Mouse (Mus musculus) Patski (cell line): Measurements from ENCODE around the gene Camsap3. TPM values are rescaled to one million over a fixed set of nuclear protein-coding genes. Genes with fewer than 3 reads are reported as not detected.

Experiments used
- ATAC-seq: fragments of 100-300 bp; one replicate; pipeline ENCODE4 v1.8.0; 2021
- CTCF ChIA-PET: fragments of 350-600 bp; sonication (Branson Sonifier 250); formaldehyde crosslinking; loops from one replicate; lab custom pipeline; 2022; ENCODE audit warnings: inconsistent platforms; lab: Charles Lee
- POLR2A ChIA-PET: fragments of 350-600 bp; sonication (Branson Sonifier 250); formaldehyde crosslinking; loops from one replicate; lab custom pipeline; 2022; ENCODE audit warnings: antibody characterized with exemption, inconsistent platforms; lab: Charles Lee
- DNase-seq: peaks from one replicate; pipeline ENCODE4 v3.0.0-alpha.2; 2011; ENCODE audit warnings: low read depth, low spot score
- H3K27me3 ChIP-seq: fragments of 371-371 bp; one replicate; pipeline ENCODE4 v1.5.1; 2021
- CTCF ChIP-seq: fragments of 100-300 bp; IDR thresholded peaks from one replicate; pipeline ENCODE4 v1.5.1; 2021
- in situ Hi-C: fragments of 300-500 bp; cut with MboI; formaldehyde crosslinking; loops from 3 replicates; pipeline ENCODE4 v1.11.1; 2018; ENCODE audit warnings: low pct_unique_long_range_greater_than_20kb, mixed read lengths
- polyA plus RNA-seq: library from polyadenylated mRNA; unstranded; gene quantifications from one replicate; pipeline ENCODE4 v1.2.3, GENCODE M21; 2021

Camsap3 gene
- polyA plus RNA-seq, 1 experiment from 2014 or later, result 18.5 TPM

GRCm38 (mm10) chr8:3654726-3655508, 67.8 kb downstream of the Camsap3 start:
- no peak for TF ChIP-seq CTCF
- no peak for ATAC-seq

GRCm38 (mm10) chr8:3655526-3655925, 68.4 kb downstream of the Camsap3 start, which contains the start of gene Retn:
TSS of gene Retn (plus strand) at chr8:3655770.
- ATAC-seq (no peak), DNase-seq (no peak)
- in situ Hi-C loops, result no loop called here
- TF ChIP-seq CTCF, result no peak
- H3K27me3 ChIP-seq, result no peaks in the 10 kb centered on the region
- ChIA-PET CTCF (interaction anchor here (1.3 to 3.2 kb wide), 6 partner anchors 7 to 96 kb away, joined by 3 to 18 read pairs (median 8); partner anchors contain the start of genes Fcor and Mcemp1), POLR2A (no interaction called here)

More at GRCm38 (mm10) chr8:3654726-3655508, 67.8 kb downstream of the Camsap3 start:
- no peak for DNase-seq
- ChIA-PET POLR2A (interaction anchor here (0.6 kb wide), 1 partner anchor 10 kb away, joined by 3 read pairs; no protein-coding TSS in a partner anchor), CTCF (interaction anchor here (1.3 to 3.2 kb wide), 4 partner anchors 9 to 96 kb away, joined by 3 to 18 read pairs (median 8); partner anchors contain the start of genes Fcor and Mcemp1)
- H3K27me3 ChIP-seq, result no peaks in the 10 kb centered on the region
- in situ Hi-C loops, result no loop called here

GRCm38 (mm10) chr8:3656725-3657381, 69.8 kb downstream of the Camsap3 start:
- no peak for TF ChIP-seq CTCF
- DNase-seq, result peak; percentile 77
- ChIA-PET POLR2A (interaction anchor here (1.0 to 1.1 kb wide), 2 partner anchors 8 to 26 kb away, joined by 3 to 7 read pairs; partner anchors contain the start of gene Stxbp2), CTCF (interaction anchor here (1.5 to 3.2 kb wide), 6 partner anchors 8 to 98 kb away, joined by 3 to 18 read pairs (median 8); partner anchors contain the start of genes Fcor and Mcemp1)
- ATAC-seq, result peak; percentile 70
- in situ Hi-C loops, result no loop called here
- H3K27me3 ChIP-seq, result no peaks in the 10 kb centered on the region

Other genes with a start within 250 kb of the Camsap3 start
- not detected for gene A430078G23Rik, start 233.9 kb upstream of the Camsap3 start, polyA plus RNA-seq
- gene Arhgef18, start 194.3 kb upstream of the Camsap3 start, polyA plus RNA-seq, result 37.0 TPM
- gene Pex11g, start 119.6 kb upstream of the Camsap3 start, polyA plus RNA-seq, result 12.0 TPM
- not detected for gene Tex45, start 116.4 kb upstream of the Camsap3 start, polyA plus RNA-seq
- 45.2 TPM for gene Zfp358, start 94.2 kb upstream of the Camsap3 start, polyA plus RNA-seq
- 85.9 TPM for gene Mcoln1, start 86.8 kb upstream of the Camsap3 start, polyA plus RNA-seq
- 83.0 TPM for gene Pnpla6, start 71.9 kb upstream of the Camsap3 start, polyA plus RNA-seq
- 3.3 TPM for gene C330021F23Rik, start 19.3 kb upstream of the Camsap3 start, polyA plus RNA-seq
- gene Xab2, start 34.0 kb downstream of the Camsap3 start, polyA plus RNA-seq, result 48.4 TPM
- gene Pet100, start 34.3 kb downstream of the Camsap3 start, polyA plus RNA-seq, result 85.7 TPM
- gene Pcp2, start 38.3 kb downstream of the Camsap3 start, polyA plus RNA-seq, result not detected
- 156 TPM for gene Stxbp2, start 43.7 kb downstream of the Camsap3 start, polyA plus RNA-seq
- 0.24 TPM for gene Retn, start 68.5 kb downstream of the Camsap3 start, polyA plus RNA-seq
- not detected for gene Mcemp1, start 78.5 kb downstream of the Camsap3 start, polyA plus RNA-seq
- gene Fcor, start 85.1 kb downstream of the Camsap3 start, polyA plus RNA-seq, result 4.6 TPM
- gene Trappc5, start 89.0 kb downstream of the Camsap3 start, polyA plus RNA-seq, result 24.8 TPM
- gene Fcer2a, start 106.9 kb downstream of the Camsap3 start, polyA plus RNA-seq, result 0.09 TPM
- gene Clec4g, start 133.4 kb downstream of the Camsap3 start, polyA plus RNA-seq, result not detected
- gene Cd209a, start 161.7 kb downstream of the Camsap3 start, polyA plus RNA-seq, result not detected